Mouse (Mus musculus) limb, embryonic 11.5 days (tissue): ENCODE data around the gene Pitpnm1. TPM values are rescaled to one million over a fixed set of nuclear protein-coding genes. Genes with fewer than 3 reads are reported as not detected.
A peak's percentile ranks its signal among the peaks of the same experiment; 100 is the strongest.

ENCODE experiments used
- ATAC-seq: fragments of 200-750 bp; cut with Nextera tagmentation; 2 replicates; pipeline ENCODE4 v1.8.0; 2017; ENCODE audit warnings: low read depth; ENCODE audit not compliant: insufficient number of reproducible peaks, low FRiP score, low TSS enrichment
- DNase-seq: peaks from one replicate; pipeline ENCODE4 v3.0.0-alpha.2; 2015; ENCODE audit warnings: low spot score
- H3K27ac ChIP-seq: fragments of 300-500 bp; sonication (generic); replicated peaks from 2 replicates; pipeline ENCODE4 v1.5.1; 2014; ENCODE audit warnings: low read depth, mild to moderate bottlenecking, low read length
- H3K27me3 ChIP-seq: fragments of 300-500 bp; sonication (generic); 2 replicates; pipeline ENCODE4 v1.6.1; 2014; ENCODE audit warnings: mild to moderate bottlenecking, low read length, mixed read lengths; ENCODE audit not compliant: control insufficient read depth, insufficient read depth
- H3K36me3 ChIP-seq: fragments of 300-500 bp; sonication (generic); 2 replicates; pipeline ENCODE4 v1.6.1; 2014; ENCODE audit warnings: mild to moderate bottlenecking, low read length, moderate library complexity, mixed read lengths; ENCODE audit not compliant: control insufficient read depth, insufficient read depth
- H3K4me1 ChIP-seq: fragments of 300-500 bp; sonication (generic); 2 replicates; pipeline ENCODE4 v1.6.1; 2014; ENCODE audit warnings: low read length, mixed read lengths; ENCODE audit not compliant: control insufficient read depth, insufficient read depth
- H3K4me2 ChIP-seq: fragments of 300-500 bp; sonication (generic); 2 replicates; pipeline ENCODE4 v1.6.1; 2014; ENCODE audit warnings: low read depth, mild to moderate bottlenecking, moderate library complexity; ENCODE audit not compliant: severe bottlenecking
- H3K4me3 ChIP-seq: fragments of 300-500 bp; sonication (generic); 2 replicates; pipeline ENCODE4 v1.5.1; 2014; ENCODE audit warnings: low read depth, low read length
- H3K9ac ChIP-seq: fragments of 300-500 bp; sonication (generic); 2 replicates; pipeline ENCODE4 v1.6.1; 2014; ENCODE audit warnings: mild to moderate bottlenecking, low read length
- H3K9me3 ChIP-seq: fragments of 300-500 bp; sonication (generic); 2 replicates; pipeline ENCODE4 v1.6.1; 2016; ENCODE audit warnings: low read length; ENCODE audit not compliant: control insufficient read depth
- WGBS: fragments of 180-500 bp; shearing (Covaris S2); extraction: QIAGEN DNeasy Blood & Tissue Kit; methylation state at CpG from one replicate; pipeline ENCODE4 v1.1.7; 2014; 5-methylcytosine and 5-hydroxymethylcytosine counted together
- polyA plus RNA-seq: library from polyadenylated mRNA; unstranded; fragments of >200 nt; fragmentation: Nextera tagmentation; extraction: Ambion mirVana; gene quantifications from 2 replicates; pipeline ENCODE4 v1.2.1, GENCODE M21; 2014

The Pitpnm1 gene
- polyA plus RNA-seq, 1 experiment from 2014 or later, result 4.8 TPM

DNA sequence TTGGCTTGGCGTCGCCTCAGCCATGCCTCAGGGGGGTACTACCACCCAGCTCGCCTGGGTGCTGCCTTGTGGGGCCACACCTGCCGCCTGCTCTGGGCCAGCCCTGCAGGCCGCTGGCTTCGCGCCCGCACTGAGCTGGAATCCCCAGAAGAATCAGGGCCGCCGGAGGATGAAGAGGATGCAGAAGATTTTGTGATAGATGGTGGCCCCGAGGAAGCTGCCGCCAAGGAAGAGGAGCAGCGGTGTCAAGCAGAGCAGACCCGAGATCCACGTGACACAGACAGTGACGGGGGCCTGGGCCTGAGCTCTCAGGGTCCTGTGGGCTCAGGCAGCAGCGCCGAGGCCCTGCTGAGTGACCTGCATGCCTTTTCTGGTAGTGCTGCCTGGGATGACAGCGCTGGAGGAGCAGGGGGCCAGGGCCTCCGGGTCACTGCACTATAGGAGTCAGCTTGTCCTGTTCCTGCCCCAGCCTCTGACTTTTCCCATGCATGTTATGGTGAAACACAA is 56.3 kb downstream of the Pitpnm1 start:
- no peaks in the 10 kb centered on the region for H3K4me1 ChIP-seq
- H3K27me3 ChIP-seq, result no peaks in the 10 kb centered on the region
- no peak overlapping the region for H3K4me2 ChIP-seq
- ATAC-seq (no peak), DNase-seq (no peak)
- H3K9ac ChIP-seq, result no peak overlapping the region
- WGBS, result 75% methylated on average over 20 of the region's 20 CpGs
- no peak overlapping the region for H3K4me3 ChIP-seq
- H3K9me3 ChIP-seq, result no peaks in the 10 kb centered on the region
- no peak overlapping the region for H3K27ac ChIP-seq
- H3K36me3 ChIP-seq, result peaks cover 24% of the 10 kb centered on the region

DNA sequence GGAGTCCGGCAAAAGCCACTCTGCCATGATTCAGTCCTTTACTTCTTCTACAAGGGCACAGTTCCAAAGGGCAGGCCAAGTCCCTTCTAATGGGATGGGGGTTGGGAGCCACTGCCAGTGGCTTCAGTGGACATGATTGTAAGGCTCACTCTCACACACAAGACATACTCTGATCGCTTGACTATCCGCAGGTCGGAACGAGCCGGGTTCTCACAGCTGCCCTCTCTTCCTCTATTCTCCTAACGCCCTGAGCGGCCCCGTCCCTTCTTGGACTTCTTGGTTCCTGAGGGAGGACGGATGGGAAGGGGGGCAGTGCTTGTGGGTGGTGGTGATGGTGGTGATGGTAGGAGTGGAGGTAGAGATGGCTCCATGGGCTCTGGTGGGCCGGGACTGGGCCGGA is 57.0 kb downstream of the Pitpnm1 start:
- WGBS, result 88% methylated on average over 12 of the region's 12 CpGs
- H3K27me3 ChIP-seq, result no peaks in the 10 kb centered on the region
- no peaks in the 10 kb centered on the region for H3K4me1 ChIP-seq
- peaks cover 21% of the 10 kb centered on the region for H3K36me3 ChIP-seq
- H3K4me2 ChIP-seq, result no peak overlapping the region
- no peak overlapping the region for H3K9ac ChIP-seq
- H3K4me3 ChIP-seq, result no peak overlapping the region
- H3K9me3 ChIP-seq, result no peaks in the 10 kb centered on the region
- ATAC-seq, result no peak
- no peak for DNase-seq
- H3K27ac ChIP-seq, result no peak overlapping the region

DNA sequence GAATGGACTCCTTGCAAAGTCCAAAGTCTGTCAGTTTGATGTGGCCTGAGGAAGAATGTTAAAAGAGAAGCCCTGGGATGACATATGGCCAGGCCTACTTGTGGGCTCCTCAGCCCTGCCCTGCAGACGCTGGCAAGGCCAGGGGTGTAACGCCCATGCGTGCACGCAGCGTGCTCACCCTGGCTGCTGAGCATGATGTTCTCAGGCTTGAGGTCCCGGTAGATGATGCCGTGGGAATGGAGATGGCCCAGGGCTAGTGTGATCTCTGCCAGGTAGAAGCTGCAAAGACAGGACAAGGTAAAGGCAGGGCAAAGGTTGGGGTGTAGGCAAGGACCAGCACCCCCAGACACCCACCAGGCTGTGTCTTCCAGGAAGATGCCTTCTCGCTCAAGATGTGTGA is 59.3 kb downstream of the Pitpnm1 start:
- Histone ChIP-seq H3K4me3 (no peak overlapping the region), H3K4me2 (no peak overlapping the region), H3K9me3 (no peaks in the 10 kb centered on the region), H3K27ac (no peak overlapping the region), H3K4me1 (peaks cover 4% of the 10 kb centered on the region), H3K36me3 (peaks cover 18% of the 10 kb centered on the region; the same call in 1 of the 2 replicates), H3K27me3 (no peaks in the 10 kb centered on the region), H3K9ac (no peak overlapping the region)
- WGBS, result 92% methylated on average over 8 of the region's 8 CpGs
- DNase-seq (no peak), ATAC-seq (no peak)

DNA sequence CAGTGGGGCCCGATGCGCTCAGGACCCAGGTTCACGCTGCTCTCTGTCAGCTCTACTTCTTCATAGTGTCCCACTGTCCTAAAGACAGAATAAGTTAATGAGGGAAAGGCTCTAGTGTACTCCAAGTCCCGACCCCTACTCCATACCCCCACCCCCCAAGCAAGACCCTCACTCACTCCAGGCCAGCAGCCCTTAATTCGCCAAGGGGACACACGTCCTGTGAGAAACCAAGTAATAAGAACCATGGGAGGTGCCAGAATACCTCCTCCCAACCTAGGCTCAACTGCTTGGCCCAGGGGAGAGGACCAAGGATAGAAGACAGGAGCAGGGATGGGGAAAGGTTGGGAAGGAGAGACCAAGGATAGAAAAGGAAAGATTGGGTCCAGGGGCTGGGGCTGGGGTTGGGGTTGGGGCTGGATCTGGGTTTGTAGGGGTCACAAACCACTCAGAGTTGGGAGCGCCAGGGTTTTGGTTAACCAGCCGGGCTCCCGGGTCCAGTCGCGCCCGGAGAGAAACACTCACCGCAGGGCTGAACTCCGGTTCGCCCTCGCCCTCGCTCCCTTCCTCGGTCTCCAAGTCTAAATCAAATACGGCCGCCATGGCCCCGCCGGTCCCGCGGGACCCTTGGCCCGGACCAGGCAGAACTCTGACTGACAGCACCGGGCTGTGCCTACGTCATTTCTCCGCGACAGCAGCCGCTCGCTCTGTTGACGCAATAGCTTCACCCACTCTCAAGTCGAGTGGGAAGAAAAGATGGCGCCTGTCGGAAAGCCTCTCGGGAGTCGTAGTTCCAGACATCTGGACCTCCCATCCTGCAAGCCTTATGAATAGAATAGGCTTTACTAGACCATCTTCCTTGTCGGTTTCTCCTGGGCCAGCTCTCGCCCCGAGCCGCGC is 63.1 kb downstream of the Pitpnm1 start, which contains the start of gene Rps6kb2:
Gene Rps6kb2 (minus strand): TSS at position 709 of the 897 bp plus-strand sequence.
- H3K27me3 ChIP-seq, result no peaks in the 10 kb centered on the region
- peaks cover 8% of the 10 kb centered on the region; the same call in 1 of the 2 replicates for H3K36me3 ChIP-seq
- H3K4me3 ChIP-seq, result peak within 1 kb of the TSS; percentile 76
- no peaks in the 10 kb centered on the region for H3K9me3 ChIP-seq
- H3K4me1 ChIP-seq, result peaks cover 4% of the 10 kb centered on the region
- WGBS, result 7% methylated on average over 42 of the region's 42 CpGs
- ATAC-seq, result peak; percentile 75
- peak within 1 kb of the TSS; percentile 55 for H3K9ac ChIP-seq
- peak; percentile 97 for DNase-seq
- peak within 1 kb of the TSS; percentile 89 for H3K4me2 ChIP-seq
- no peak within 1 kb of the TSS for H3K27ac ChIP-seq

DNA sequence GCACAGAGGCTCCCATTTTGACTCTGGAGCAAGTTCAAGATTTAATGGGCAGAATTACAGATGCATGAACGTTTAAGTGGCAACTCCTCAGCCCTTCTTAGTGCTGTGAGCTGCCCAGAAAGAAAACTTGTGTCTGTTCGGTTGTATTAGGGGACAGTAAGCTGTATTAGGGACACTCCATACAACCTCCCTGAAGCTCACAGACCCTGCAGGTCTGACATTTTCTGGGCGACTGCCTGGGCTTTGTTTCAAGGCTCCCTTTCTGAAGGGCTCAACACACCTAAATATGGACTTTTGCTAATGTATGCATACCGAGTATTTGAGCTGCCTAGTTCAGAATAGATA is 63.7 kb downstream of the Pitpnm1 start:
- Histone ChIP-seq H3K36me3 (peaks cover 6% of the 10 kb centered on the region; the same call in 1 of the 2 replicates), H3K27ac (no peak overlapping the region), H3K27me3 (no peaks in the 10 kb centered on the region), H3K4me2 (peak overlapping the region; percentile 89), H3K9me3 (no peaks in the 10 kb centered on the region), H3K9ac (peak overlapping the region; percentile 55), H3K4me1 (peaks cover 4% of the 10 kb centered on the region), H3K4me3 (peak overlapping the region; percentile 76)
- no peak for ATAC-seq
- DNase-seq, result no peak
- WGBS, result 35% methylated on average over 4 of the region's 4 CpGs

Other genes with a start within 250 kb of the Pitpnm1 start
- gene Chka, start 248.2 kb upstream of the Pitpnm1 start, polyA plus RNA-seq, result 47.3 and 47.7 TPM in 2 replicates
- gene Tcirg1, start 192.9 kb upstream of the Pitpnm1 start, polyA plus RNA-seq, result 27.3 and 28.8 TPM in 2 replicates
- 259 and 263 TPM in 2 replicates for gene Ndufs8, start 187.2 kb upstream of the Pitpnm1 start, polyA plus RNA-seq
- gene Aldh3b1, start 170.2 kb upstream of the Pitpnm1 start, polyA plus RNA-seq, result 0.47 and 0.67 TPM in 2 replicates
- gene Unc93b1, start 164.8 kb upstream of the Pitpnm1 start, polyA plus RNA-seq, result 6.0 and 7.1 TPM in 2 replicates
- not detected in 2 replicates for gene Aldh3b3, start 141.4 kb upstream of the Pitpnm1 start, polyA plus RNA-seq
- 2.6 TPM in 2 replicates for gene Aldh3b2, start 127.7 kb upstream of the Pitpnm1 start, polyA plus RNA-seq
- gene Acy3, start 113.4 kb upstream of the Pitpnm1 start, polyA plus RNA-seq, result 3.3 and 4.3 TPM in 2 replicates
- gene Tbx10, start 107.2 kb upstream of the Pitpnm1 start, polyA plus RNA-seq, result 0.08 TPM in 1 of 2 replicates, not detected in the other
- 29.7 and 32.6 TPM in 2 replicates for gene Nudt8, start 99.4 kb upstream of the Pitpnm1 start, polyA plus RNA-seq
- 2.5 TPM in 2 replicates for gene Gm49405, start 99.4 kb upstream of the Pitpnm1 start, polyA plus RNA-seq
- gene Doc2g, start 96.7 kb upstream of the Pitpnm1 start, polyA plus RNA-seq, result 4.1 TPM in 2 replicates
- gene Ndufv1, start 87.2 kb upstream of the Pitpnm1 start, polyA plus RNA-seq, result 198 and 208 TPM in 2 replicates
- gene Gstp1, start 62.0 kb upstream of the Pitpnm1 start, polyA plus RNA-seq, result 437 and 462 TPM in 2 replicates
- 1.1 TPM in 2 replicates for gene Gstp2, start 54.0 kb upstream of the Pitpnm1 start, polyA plus RNA-seq
- gene Gstp3, start 40.4 kb upstream of the Pitpnm1 start, polyA plus RNA-seq, result 0.23 TPM in 1 of 2 replicates, not detected in the other
- not detected in 2 replicates for gene Cabp2, start 18.4 kb upstream of the Pitpnm1 start, polyA plus RNA-seq
- gene Cdk2ap2, start 2.8 kb upstream of the Pitpnm1 start, polyA plus RNA-seq, result 77.5 and 81.6 TPM in 2 replicates
- 91.2 and 93.7 TPM in 2 replicates for gene Aip, start 25.9 kb downstream of the Pitpnm1 start, polyA plus RNA-seq
- gene Gpr152, start 39.8 kb downstream of the Pitpnm1 start, polyA plus RNA-seq, result not detected in 2 replicates
- gene Cabp4, start 44.0 kb downstream of the Pitpnm1 start, polyA plus RNA-seq, result not detected in 2 replicates
- gene Coro1b, start 48.6 kb downstream of the Pitpnm1 start, polyA plus RNA-seq, result 116 and 124 TPM in 2 replicates
- gene Ptprcap, start 53.6 kb downstream of the Pitpnm1 start, polyA plus RNA-seq, result 1.1 and 1.5 TPM in 2 replicates
- gene Rps6kb2, start 63.4 kb downstream of the Pitpnm1 start, polyA plus RNA-seq, result 44.7 and 48.9 TPM in 2 replicates
- gene Carns1, start 75.5 kb downstream of the Pitpnm1 start, polyA plus RNA-seq, result 2.1 TPM in 2 replicates
- gene Tbc1d10c, start 91.3 kb downstream of the Pitpnm1 start, polyA plus RNA-seq, result 0.89 and 1.2 TPM in 2 replicates
- gene Ppp1ca, start 92.1 kb downstream of the Pitpnm1 start, polyA plus RNA-seq, result 952 and 995 TPM in 2 replicates
- 52.5 and 54.9 TPM in 2 replicates for gene Rad9a, start 101.7 kb downstream of the Pitpnm1 start, polyA plus RNA-seq
- 5.0 and 7.4 TPM in 2 replicates for gene Clcf1, start 114.2 kb downstream of the Pitpnm1 start, polyA plus RNA-seq
- not detected in 2 replicates for gene AC109138.7, start 114.4 kb downstream of the Pitpnm1 start, polyA plus RNA-seq
- gene Pold4, start 131.9 kb downstream of the Pitpnm1 start, polyA plus RNA-seq, result 11.5 and 12.6 TPM in 2 replicates
- gene Ssh3, start 169.2 kb downstream of the Pitpnm1 start, polyA plus RNA-seq, result 4.2 and 4.4 TPM in 2 replicates
- gene Ankrd13d, start 183.1 kb downstream of the Pitpnm1 start, polyA plus RNA-seq, result 5.6 and 7.5 TPM in 2 replicates
- 15.4 and 16.6 TPM in 2 replicates for gene Grk2, start 206.2 kb downstream of the Pitpnm1 start, polyA plus RNA-seq